Mouse (Mus musculus): ENCODE measurements at regions not wholly inside any gene's neighbourhood (a gene's known extent, or its start where the extent isn't known, plus 50 kb on each side); places are given as distances from the start of the nearest gene placed in this dataset.
A peak's percentile ranks its signal among the peaks of the same experiment; 100 is the strongest.

DNA sequence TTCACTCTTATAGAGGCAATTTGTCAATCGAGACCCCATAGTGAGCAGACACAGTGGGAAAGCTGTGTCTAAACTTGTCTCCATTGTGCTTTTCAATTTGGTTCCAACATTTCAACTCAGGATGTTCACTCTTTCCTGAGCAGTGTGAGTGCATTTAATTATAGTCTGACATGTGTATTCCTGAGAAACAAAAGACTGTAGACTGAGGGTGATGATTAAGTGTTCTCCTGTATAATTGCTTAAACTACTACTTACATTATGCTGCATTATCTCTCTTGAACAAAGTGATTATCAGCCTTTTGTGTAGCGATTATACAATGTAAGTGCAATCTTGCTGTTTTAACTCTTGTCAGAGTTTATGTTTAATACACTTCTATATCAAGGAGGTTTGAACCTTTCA, 87.9 kb downstream of the 1700008P02Rik start:
- no peak for DNase-seq

DNA sequence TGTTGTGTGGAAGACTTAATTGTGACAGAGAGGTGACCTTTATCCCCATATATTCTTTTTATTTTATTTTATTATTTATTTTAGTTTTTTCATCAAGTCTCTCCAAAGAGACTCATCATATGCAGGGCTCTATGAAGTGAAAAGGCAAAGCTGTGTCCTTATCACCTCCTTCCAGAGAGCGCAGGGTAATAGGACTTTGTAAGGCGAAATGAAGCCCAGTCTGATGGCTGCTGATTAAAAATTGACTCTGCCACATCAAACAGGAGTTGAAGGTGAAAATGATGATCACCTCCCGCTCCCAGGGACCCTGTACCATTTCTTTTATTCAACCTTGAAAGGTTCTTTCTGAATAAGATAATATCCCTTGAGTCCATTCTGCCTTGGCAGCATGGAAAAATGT, 94.3 kb downstream of the 1700008P02Rik start:
- no peak for DNase-seq

DNA sequence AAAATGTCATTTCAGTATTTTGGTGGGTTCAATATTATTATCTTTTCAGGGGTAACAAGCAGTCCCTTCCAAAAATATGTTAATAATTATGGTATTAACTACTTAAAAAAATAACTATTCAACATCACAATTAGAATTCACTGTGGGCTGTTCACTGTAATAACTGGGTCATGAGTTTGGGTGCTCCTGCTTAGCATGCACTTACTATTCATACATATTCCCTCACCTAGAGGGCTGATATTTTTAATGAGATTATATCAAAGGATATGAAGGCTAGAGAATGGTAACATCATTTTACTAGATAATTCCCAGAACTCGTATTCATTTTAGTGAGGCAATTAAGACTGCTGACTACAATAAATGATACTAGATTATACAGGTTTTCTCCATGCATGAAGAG, 95.1 kb downstream of the 1700008P02Rik start:
- no peak for DNase-seq

DNA sequence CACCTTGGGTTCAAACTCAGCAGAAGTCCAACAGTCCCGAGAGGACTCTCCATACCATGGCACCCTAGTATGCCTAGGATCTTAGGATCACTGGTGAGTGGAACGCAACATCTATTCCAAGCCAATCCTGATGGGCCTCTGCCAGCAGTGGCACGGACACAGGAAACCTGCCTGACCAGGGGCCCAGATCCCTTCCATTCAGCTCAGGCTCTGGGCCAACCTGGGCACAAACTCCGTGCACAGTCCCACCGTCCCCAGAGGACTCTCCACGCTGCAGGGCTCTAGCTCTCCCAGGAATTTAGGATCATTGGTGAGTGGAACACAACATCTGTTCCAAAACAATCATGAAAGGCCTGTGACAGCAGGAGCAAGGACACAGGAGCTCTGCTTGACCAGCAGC, 108.9 kb downstream of the 1700008P02Rik start:
- peak; percentile 19 for DNase-seq

DNA sequence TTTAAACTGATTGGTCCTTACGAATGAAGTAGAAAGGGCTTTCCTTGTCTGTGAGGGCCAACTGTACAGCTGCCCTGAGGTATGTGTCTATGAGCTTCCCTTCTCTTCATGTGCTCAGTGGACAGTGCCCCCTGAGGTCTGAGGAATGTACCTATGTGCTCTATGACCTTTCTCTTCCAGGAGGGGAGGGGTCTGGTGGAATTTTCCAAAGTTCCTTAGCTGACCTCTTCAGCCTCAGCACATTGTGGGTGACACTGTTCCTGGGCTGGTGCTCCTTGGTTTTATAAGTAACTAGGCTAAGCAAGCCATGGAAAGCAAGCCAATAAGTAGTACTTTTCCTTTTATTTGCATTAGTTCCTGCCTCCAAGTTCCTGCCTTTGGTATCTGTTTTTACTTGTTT, 116.1 kb downstream of the 1700008P02Rik start:
- no peak for DNase-seq

DNA sequence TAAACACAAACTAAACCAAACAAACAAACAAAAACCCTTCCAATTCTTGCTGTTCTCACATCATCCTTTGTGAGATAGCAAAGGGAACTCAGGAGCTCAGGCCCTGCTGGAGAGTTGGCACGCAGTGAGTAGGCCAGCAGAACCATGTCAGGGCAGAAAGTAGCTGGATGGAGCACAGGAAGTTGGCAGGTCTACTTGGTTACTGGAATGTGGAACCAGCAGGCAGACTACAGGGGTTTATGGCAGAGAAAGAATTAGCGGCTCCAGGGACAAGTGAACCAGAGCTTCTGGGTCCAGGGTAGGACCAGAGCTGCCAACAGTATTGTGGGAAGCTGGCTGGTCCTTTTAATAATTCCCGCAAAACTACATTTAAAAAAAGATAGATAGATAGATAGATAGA, 136.2 kb downstream of the 1700008P02Rik start:
- no peak for DNase-seq

DNA sequence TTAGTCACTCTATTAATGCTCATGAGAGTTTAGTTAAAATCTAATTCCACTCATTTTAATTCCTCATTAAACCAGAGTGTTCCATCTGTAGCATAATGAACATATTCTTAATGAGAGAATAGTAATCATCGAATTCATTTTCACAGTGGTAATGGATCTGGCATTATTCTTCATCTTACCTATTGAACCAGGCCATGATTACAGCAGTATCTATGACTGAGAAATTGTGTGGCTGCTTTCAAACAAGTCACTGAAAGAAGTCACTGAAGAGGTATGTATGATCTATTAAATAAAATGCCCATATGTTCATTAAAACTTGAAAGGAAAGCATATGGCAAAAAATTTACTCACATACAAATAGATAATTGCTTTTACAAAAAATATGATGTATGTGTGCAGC, 138.6 kb downstream of the 1700008P02Rik start:
- DNase-seq = no peak

All from adrenal gland, postnatal 25 days (tissue).